Mouse (Mus musculus) embryonic fibroblast, embryonic 13.5 days (primary cell): ENCODE measurements around the gene Zbtb2.

Experiments
- CTCF ChIP-seq: IDR thresholded peaks from 2 replicates; pipeline ENCODE4 v1.5.1; 2011; ENCODE audit warnings: mild to moderate bottlenecking, control low read depth, low read length, moderate library complexity, borderline replicate concordance; ENCODE audit not compliant: insufficient read depth
- POLR2A ChIP-seq: IDR thresholded peaks from 2 replicates; pipeline ENCODE4 v1.6.1; 2011; ENCODE audit warnings: low read depth, mild to moderate bottlenecking, control low read depth, low read length, moderate library complexity

GRCm38 (mm10) chr10:4431746-4432122, 43.8 kb upstream of the Zbtb2 start:
- no peak for TF ChIP-seq CTCF
- no peak for TF ChIP-seq POLR2A
